Mouse (Mus musculus): Measurements from ENCODE around the gene Gmeb1. TPM values are rescaled to one million over a fixed set of nuclear protein-coding genes. Genes with fewer than 3 reads are reported as not detected.
"Not testable (repeated sequence)": the region's sequence is repeated elsewhere in the genome, so short reads cannot be mapped to it uniquely, and the experiment has no call there.

The Gmeb1 gene
- polyA plus RNA-seq, 2 experiments, result 8.1 to 9.9 TPM

- no peak overlapping the region for H3K4me2 ChIP-seq (ENCODE audit: low read depth)
- H3K9me3 ChIP-seq (ENCODE audit: control insufficient read depth, low read length), result no peaks in the 10 kb centered on the region
- H3K27ac ChIP-seq, result no peak overlapping the region
- H3K4me3 ChIP-seq (ENCODE audit: insufficient read depth in 1 of 2, low read depth in 2 of 2, low read length in 2 of 2), result no peak overlapping the region
- no peaks in the 10 kb centered on the region for H3K4me1 ChIP-seq (replicated peaks; ENCODE audit: control insufficient read depth in 2 of 2, insufficient read depth in 2 of 2, low read length in 1 of 2)
- no peak overlapping the region for H3K9ac ChIP-seq (replicated peaks)
- TF ChIP-seq EP300 (IDR thresholded peaks at IDR 0.05; ENCODE audit: low read depth) (no peak), CTCF (IDR thresholded peaks at IDR 0.05; ENCODE audit: low read depth) (no peak)
- no peaks in the 10 kb centered on the region for H3K27me3 ChIP-seq (ENCODE audit: control insufficient read depth, insufficient read depth, low read length)
- ATAC-seq (ENCODE audit: insufficient read depth) (no peak), DNase-seq (ENCODE audit: low read depth in 3 of 3, low spot score in 3 of 3) (no peak)
- 56% methylated on average over 5 of the region's 5 CpGs for WGBS (ENCODE audit: insufficient replicate concordance)
- peaks cover 55% of the 10 kb centered on the region for H3K36me3 ChIP-seq (replicated peaks; ENCODE audit: control insufficient read depth, insufficient read depth, low read depth)
These were observed 31.0 kb downstream of the Gmeb1 start for GRCm38 (mm10) chr4:132230422-132230821.

- not testable (repeated sequence) for H3K9ac ChIP-seq (replicated peaks); H3K27me3 ChIP-seq (ENCODE audit: control insufficient read depth, insufficient read depth, low read length); H3K4me2 ChIP-seq (ENCODE audit: low read depth); ATAC-seq (ENCODE audit: insufficient read depth); H3K27ac ChIP-seq; H3K9me3 ChIP-seq (ENCODE audit: control insufficient read depth, low read length); H3K4me3 ChIP-seq (ENCODE audit: insufficient read depth in 1 of 2, low read depth in 2 of 2, low read length in 2 of 2); DNase-seq (ENCODE audit: low read depth in 3 of 3, low spot score in 3 of 3); H3K4me1 ChIP-seq (replicated peaks; ENCODE audit: control insufficient read depth in 2 of 2, insufficient read depth in 2 of 2, low read length in 1 of 2)
- 82% methylated on average over 5 of the region's 5 CpGs for WGBS (ENCODE audit: insufficient replicate concordance)
- H3K36me3 ChIP-seq (replicated peaks; ENCODE audit: control insufficient read depth, insufficient read depth, low read depth), result peaks cover 23% of the 10 kb centered on the region
These were observed 39.4 kb downstream of the Gmeb1 start for GRCm38 (mm10) chr4:132222001-132222400.

DNA sequence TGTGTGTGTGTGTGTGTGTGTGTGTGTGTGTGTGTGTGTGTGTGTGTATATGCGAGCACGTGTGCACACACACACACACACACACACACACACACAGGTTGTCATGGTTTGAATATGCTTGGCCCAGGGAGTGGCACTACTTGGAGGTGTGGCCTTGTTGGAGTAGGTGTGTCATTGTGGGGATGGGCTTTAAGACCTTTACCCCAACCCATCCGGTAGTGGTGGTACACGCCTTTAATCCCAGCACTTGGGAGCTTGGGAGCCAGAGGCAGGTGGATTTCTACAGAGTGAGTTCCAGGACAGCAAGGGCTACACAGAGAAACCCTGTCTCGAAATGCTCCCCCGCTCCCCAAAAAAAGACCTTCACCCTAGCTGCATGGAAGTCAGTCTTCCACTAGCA lies 43.0 kb downstream of the Gmeb1 start:
- H3K4me3 ChIP-seq (ENCODE audit: insufficient read depth in 1 of 2, low read depth in 2 of 2, low read length in 2 of 2); H3K9ac ChIP-seq (replicated peaks); H3K27me3 ChIP-seq (ENCODE audit: control insufficient read depth, insufficient read depth, low read length); H3K36me3 ChIP-seq (replicated peaks; ENCODE audit: control insufficient read depth, insufficient read depth, low read depth); DNase-seq (ENCODE audit: low read depth in 3 of 3, low spot score in 3 of 3); H3K4me2 ChIP-seq (ENCODE audit: low read depth); H3K9me3 ChIP-seq (ENCODE audit: control insufficient read depth, low read length); ATAC-seq (ENCODE audit: insufficient read depth); H3K27ac ChIP-seq: not testable (repeated sequence)
- 77% methylated on average over 6 of the region's 6 CpGs for WGBS (ENCODE audit: insufficient replicate concordance)
- peaks cover 6 to 15% of the 10 kb centered on the region in 2 experiments; a peak in 3 of 4 replicates for H3K4me1 ChIP-seq (replicated peaks; ENCODE audit: control insufficient read depth in 2 of 2, insufficient read depth in 2 of 2, low read length in 1 of 2)

DNA sequence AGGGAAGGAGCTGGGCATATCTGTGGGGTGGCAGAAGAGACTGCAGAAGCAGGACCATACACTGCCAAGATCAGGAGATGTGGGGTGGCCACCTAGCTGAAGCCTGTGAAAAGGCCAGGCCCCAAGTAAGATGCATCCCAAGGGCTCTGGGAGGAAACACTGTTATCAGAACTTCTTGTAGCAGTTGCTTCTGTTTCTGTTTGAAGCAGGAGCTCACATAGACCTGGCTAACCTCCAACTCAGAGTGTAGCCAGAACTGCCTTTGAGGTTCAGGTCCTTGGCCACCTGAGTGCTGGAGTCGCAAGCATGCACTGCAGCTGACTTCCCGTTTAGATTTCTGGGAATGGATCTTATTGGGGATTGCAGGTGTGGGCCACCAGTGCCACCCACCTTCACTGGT lies 43.6 kb downstream of the Gmeb1 start:
- Histone ChIP-seq H3K27ac (no peak overlapping the region), H3K4me2 (ENCODE audit: low read depth) (no peak overlapping the region), H3K9ac (replicated peaks) (no peak overlapping the region), H3K27me3 (ENCODE audit: control insufficient read depth, insufficient read depth, low read length) (no peaks in the 10 kb centered on the region), H3K36me3 (replicated peaks; ENCODE audit: control insufficient read depth, insufficient read depth, low read depth) (no peaks in the 10 kb centered on the region), H3K9me3 (ENCODE audit: control insufficient read depth, low read length) (no peaks in the 10 kb centered on the region), H3K4me3 (ENCODE audit: insufficient read depth in 1 of 2, low read depth in 2 of 2, low read length in 2 of 2) (no peak overlapping the region), H3K4me1 (replicated peaks; ENCODE audit: control insufficient read depth in 2 of 2, insufficient read depth in 2 of 2, low read length in 1 of 2) (peaks cover 8 to 16% of the 10 kb centered on the region in 2 experiments)
- 45% methylated on average over 2 of the region's 2 CpGs for WGBS (ENCODE audit: insufficient replicate concordance)
- DNase-seq (ENCODE audit: low read depth in 3 of 3, low spot score in 3 of 3), result no peak
- no peak for TF ChIP-seq EP300 (IDR thresholded peaks at IDR 0.05; ENCODE audit: low read depth)
- no peak for TF ChIP-seq CTCF (IDR thresholded peaks at IDR 0.05; ENCODE audit: low read depth)
- no peak for ATAC-seq (ENCODE audit: insufficient read depth)

GRCm38 (mm10) chr4:132216602-132217001 lies 44.8 kb downstream of the Gmeb1 start:
- DNase-seq (ENCODE audit: low read depth in 3 of 3, low spot score in 3 of 3), result no peak
- Histone ChIP-seq H3K36me3 (replicated peaks; ENCODE audit: control insufficient read depth, insufficient read depth, low read depth) (no peaks in the 10 kb centered on the region), H3K9ac (replicated peaks) (no peak overlapping the region), H3K4me1 (replicated peaks; ENCODE audit: control insufficient read depth in 2 of 2, insufficient read depth in 2 of 2, low read length in 1 of 2) (peaks cover 13 to 20% of the 10 kb centered on the region in 2 experiments), H3K4me3 (ENCODE audit: insufficient read depth in 1 of 2, low read depth in 2 of 2, low read length in 2 of 2) (no peak overlapping the region), H3K4me2 (ENCODE audit: low read depth) (no peak overlapping the region), H3K27me3 (ENCODE audit: control insufficient read depth, insufficient read depth, low read length) (no peaks in the 10 kb centered on the region), H3K27ac (no peak overlapping the region), H3K9me3 (ENCODE audit: control insufficient read depth, low read length) (no peaks in the 10 kb centered on the region)
- WGBS (ENCODE audit: insufficient replicate concordance), result 11% methylated on average over 1 of the region's 1 CpGs
- TF ChIP-seq EP300 (IDR thresholded peaks at IDR 0.05; ENCODE audit: low read depth) (no peak), CTCF (IDR thresholded peaks at IDR 0.05; ENCODE audit: low read depth) (no peak)
- no peak for ATAC-seq (ENCODE audit: insufficient read depth)

All from liver, embryonic 14.5 days (tissue).